In the genomic region with DNA sequence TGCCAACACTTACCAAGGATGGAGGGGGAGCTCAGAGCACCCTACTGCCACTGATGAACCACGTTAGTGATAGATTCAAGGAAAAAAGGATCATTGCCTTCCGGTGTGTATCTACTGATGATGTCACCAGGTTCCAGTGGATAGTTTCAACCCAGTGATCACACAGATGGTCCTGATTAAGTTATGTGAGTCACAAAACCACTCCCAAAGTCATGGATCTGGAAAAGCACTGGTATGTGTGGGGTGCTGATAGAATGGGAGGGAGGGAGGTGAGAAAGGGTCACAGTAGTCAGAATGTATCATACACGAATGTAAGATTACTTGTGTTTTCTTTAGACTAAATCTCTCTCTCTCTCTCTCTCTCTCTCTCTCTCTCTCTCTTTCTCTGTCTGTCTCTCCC, we compare ENCODE assay signal across 15 mouse cellular contexts.
DNase-seq lines count a peak whose midpoint lies in the region.
"Had no signal": no experiment of that assay in that cellular context is flagged by ENCODE, and none has a peak within 500 bp of the region (broad histone marks: within the 10 kb centered on the region; RNA-seq: fewer than 3 reads in every experiment).

No protein-coding gene starts in this region.

- peak; percentile 95 for DNase-seq in 3T3-L1 (ENCODE audit: low read depth, low spot score)
- peak; percentile 47 for DNase-seq in Muller cell, postnatal 12 days (ENCODE audit: inconsistent ontology term)
- peak; percentile 19 for DNase-seq in fibroblast of lung, adult 2 months (ENCODE audit: low read depth)
- no peak for DNase-seq in heart, adult 11 months
- DNase-seq in heart, postnatal 14 days: no peak
- DNase-seq: adrenal gland, adult 8-10 months; adrenal gland, postnatal 14 days; adrenal gland, postnatal 36 days; cerebellum, adult 11-12 months; cerebellum, adult 2 months; cerebellum, adult 9-11 months; cerebellum, postnatal 14 days; cerebellum, postnatal 36 days; embryo, embryonic 11 days; forebrain, postnatal 0 days had no signal

- intact Hi-C loops in heart, postnatal 14 days (cut with DNase I): no loop called here

Comparison
In these comparisons a context has a peak if more than half of its experiments do, and no peak if none do; other contexts are left out.
1. DNase-seq: peak in 3T3-L1 (single experiment), Muller cell, postnatal 12 days (single experiment) and fibroblast of lung, adult 2 months (single experiment); none in heart, adult 11 months (single experiment) and heart, postnatal 14 days (0 of 2).